Mouse (Mus musculus): ENCODE data around the gene Epha7. TPM values are rescaled to one million over a fixed set of nuclear protein-coding genes. Genes with fewer than 3 reads are reported as not detected.

Gene Epha7
- total and polyA plus RNA-seq, 2 experiments = 0.38 to 2.3 TPM

DNA sequence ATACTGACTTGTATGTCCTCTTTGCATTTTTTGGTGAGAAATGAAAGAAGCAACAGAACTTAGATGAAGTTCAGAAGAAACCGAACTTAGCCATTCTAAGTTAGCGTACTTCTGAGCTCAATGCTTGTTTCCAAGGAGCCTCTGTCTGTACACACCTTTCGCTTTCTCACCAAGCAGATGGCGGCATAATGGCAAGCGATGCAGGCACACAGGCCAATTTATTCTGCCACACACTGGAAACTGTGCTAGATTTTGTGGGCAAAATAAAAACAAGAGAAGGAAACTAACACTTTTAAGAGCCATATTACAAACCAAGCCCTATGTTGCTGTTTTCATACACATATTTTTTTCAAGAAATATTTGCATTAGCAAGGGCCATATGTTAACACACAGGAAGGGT, 88.6 kb downstream of the Epha7 start:
- H3K27me3 ChIP-seq (ENCODE audit: control insufficient read depth, insufficient read depth, low read length) = no peaks in the 10 kb centered on the region
- DNase-seq (ENCODE audit: extremely low read depth, low read depth, low spot score) = no peak
- H3K4me3 ChIP-seq (ENCODE audit: insufficient read depth, low read depth, low read length) = no peak overlapping the region
- no peak overlapping the region for H3K9ac ChIP-seq (ENCODE audit: low read depth, low read length)
- H3K79me2 ChIP-seq (ENCODE audit: control insufficient read depth, insufficient read depth, low read length) = no peaks in the 10 kb centered on the region
- H3K27ac ChIP-seq (replicated peaks; ENCODE audit: insufficient read depth, low read depth, low read length) = no peak overlapping the region
- H3K4me1 ChIP-seq (ENCODE audit: control insufficient read depth, insufficient read depth, low read length) = no peaks in the 10 kb centered on the region
- no peaks in the 10 kb centered on the region for H3K36me3 ChIP-seq (ENCODE audit: control insufficient read depth, insufficient read depth, low read length)
- 94% methylated on average over 5 of the region's 5 CpGs for WGBS
- TF ChIP-seq CTCF (IDR thresholded peaks at IDR 0.05; ENCODE audit: low read depth, low read length) (no peak), POLR2A (IDR thresholded peaks at IDR 0.05; ENCODE audit: extremely low read depth, insufficient read depth, low read length) (no peak)

DNA sequence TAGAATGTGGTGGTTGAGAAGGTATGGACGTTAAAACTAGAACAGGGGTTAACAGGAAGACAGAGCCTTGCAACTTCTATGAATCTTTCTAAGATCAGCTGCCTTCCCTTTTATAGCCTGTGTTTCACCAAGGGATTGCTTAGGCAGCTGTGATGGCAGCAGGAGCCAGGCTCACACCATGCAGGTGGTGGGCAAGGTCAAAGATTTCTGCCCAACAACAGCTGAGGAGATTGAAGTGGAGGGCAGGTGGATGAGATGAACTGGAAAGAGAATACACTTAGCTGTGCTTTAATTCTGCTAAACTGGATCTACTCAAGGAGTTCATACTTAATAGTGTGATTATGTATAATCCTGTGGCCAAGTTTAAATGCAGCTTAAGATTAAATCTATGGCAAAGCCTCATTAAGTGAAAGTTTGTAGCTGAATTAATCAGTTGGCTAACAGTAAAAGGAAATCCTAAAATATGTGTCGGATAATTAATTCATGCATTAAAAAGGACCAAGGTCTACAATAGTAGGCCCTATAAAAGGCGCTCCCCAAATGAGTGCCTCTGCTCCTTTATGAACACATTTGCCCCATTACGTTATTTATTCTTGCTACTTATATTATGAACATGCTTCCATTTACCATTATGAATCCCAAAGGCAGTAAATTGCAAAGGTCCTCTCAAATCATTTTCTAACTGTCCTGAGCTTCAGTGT, 89.2 kb downstream of the Epha7 start:
- Histone ChIP-seq H3K27ac (replicated peaks; ENCODE audit: insufficient read depth, low read depth, low read length) (no peak overlapping the region), H3K4me1 (ENCODE audit: control insufficient read depth, insufficient read depth, low read length) (no peaks in the 10 kb centered on the region), H3K79me2 (ENCODE audit: control insufficient read depth, insufficient read depth, low read length) (no peaks in the 10 kb centered on the region), H3K4me3 (ENCODE audit: insufficient read depth, low read depth, low read length) (no peak overlapping the region), H3K27me3 (ENCODE audit: control insufficient read depth, insufficient read depth, low read length) (no peaks in the 10 kb centered on the region), H3K9ac (ENCODE audit: low read depth, low read length) (no peak overlapping the region), H3K36me3 (ENCODE audit: control insufficient read depth, insufficient read depth, low read length) (no peaks in the 10 kb centered on the region)
- DNase-seq (ENCODE audit: extremely low read depth, low read depth, low spot score) = no peak
- WGBS = 82% methylated on average over 4 of the region's 4 CpGs
- TF ChIP-seq POLR2A (IDR thresholded peaks at IDR 0.05; ENCODE audit: extremely low read depth, insufficient read depth, low read length) (no peak), CTCF (IDR thresholded peaks at IDR 0.05; ENCODE audit: low read depth, low read length) (no peak)

DNA sequence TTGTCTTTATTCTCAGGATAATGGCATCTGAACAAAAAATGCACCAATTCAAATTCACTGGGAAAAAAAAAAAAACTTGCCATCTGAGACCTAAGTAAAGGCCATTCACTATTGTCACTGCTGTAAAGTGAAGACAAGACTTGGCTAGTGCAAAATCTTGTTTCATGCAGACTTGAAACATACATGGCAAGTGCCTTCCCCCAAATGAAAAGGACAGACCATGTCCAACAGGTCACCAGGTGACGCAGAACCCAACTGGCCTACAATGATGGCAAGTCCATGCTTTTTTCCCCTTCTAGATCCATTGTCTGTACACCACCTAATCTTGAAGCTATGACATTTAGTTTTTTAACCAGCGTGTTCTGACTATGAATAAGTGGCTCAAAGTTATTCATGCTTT, 94.1 kb downstream of the Epha7 start:
- Histone ChIP-seq H3K36me3 (ENCODE audit: control insufficient read depth, insufficient read depth, low read length) (no peaks in the 10 kb centered on the region), H3K4me3 (ENCODE audit: insufficient read depth, low read depth, low read length) (no peak overlapping the region), H3K27ac (replicated peaks; ENCODE audit: insufficient read depth, low read depth, low read length) (no peak overlapping the region), H3K4me1 (ENCODE audit: control insufficient read depth, insufficient read depth, low read length) (no peaks in the 10 kb centered on the region), H3K9ac (ENCODE audit: low read depth, low read length) (no peak overlapping the region), H3K27me3 (ENCODE audit: control insufficient read depth, insufficient read depth, low read length) (no peaks in the 10 kb centered on the region), H3K79me2 (ENCODE audit: control insufficient read depth, insufficient read depth, low read length) (no peaks in the 10 kb centered on the region)
- DNase-seq (ENCODE audit: extremely low read depth, low read depth, low spot score) = no peak
- WGBS = 88% methylated on average over 2 of the region's 2 CpGs
- TF ChIP-seq CTCF (IDR thresholded peaks at IDR 0.05; ENCODE audit: low read depth, low read length) (no peak), POLR2A (IDR thresholded peaks at IDR 0.05; ENCODE audit: extremely low read depth, insufficient read depth, low read length) (no peak)

DNA sequence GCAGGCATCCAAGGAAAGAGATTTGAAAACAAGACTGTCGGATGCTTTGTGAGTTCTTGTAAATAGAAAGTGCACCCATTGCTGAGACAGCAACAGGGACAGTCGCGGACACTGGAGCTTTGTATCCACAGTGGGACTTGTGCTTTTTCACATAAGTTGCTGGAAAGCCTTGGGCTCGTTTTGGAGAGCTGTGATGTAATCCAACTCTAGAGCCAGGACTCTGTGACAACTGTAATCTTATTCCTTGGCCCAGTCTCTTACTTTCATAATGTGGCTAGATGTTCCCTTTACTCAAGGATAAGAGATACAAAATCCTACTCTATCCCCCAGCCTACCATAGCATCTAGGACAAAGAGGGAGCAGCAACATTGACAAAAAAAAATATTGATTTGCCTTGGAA, 97.2 kb downstream of the Epha7 start:
- Histone ChIP-seq H3K4me1 (ENCODE audit: control insufficient read depth, insufficient read depth, low read length) (no peaks in the 10 kb centered on the region), H3K27ac (replicated peaks; ENCODE audit: insufficient read depth, low read depth, low read length) (no peak overlapping the region), H3K27me3 (ENCODE audit: control insufficient read depth, insufficient read depth, low read length) (no peaks in the 10 kb centered on the region), H3K79me2 (ENCODE audit: control insufficient read depth, insufficient read depth, low read length) (no peaks in the 10 kb centered on the region), H3K4me3 (ENCODE audit: insufficient read depth, low read depth, low read length) (no peak overlapping the region), H3K36me3 (ENCODE audit: control insufficient read depth, insufficient read depth, low read length) (no peaks in the 10 kb centered on the region), H3K9ac (ENCODE audit: low read depth, low read length) (no peak overlapping the region)
- 77% methylated on average over 4 of the region's 4 CpGs for WGBS
- no peak for DNase-seq (ENCODE audit: extremely low read depth, low read depth, low spot score)
- no peak for TF ChIP-seq CTCF (IDR thresholded peaks at IDR 0.05; ENCODE audit: low read depth, low read length)
- no peak for TF ChIP-seq POLR2A (IDR thresholded peaks at IDR 0.05; ENCODE audit: extremely low read depth, insufficient read depth, low read length)

DNA sequence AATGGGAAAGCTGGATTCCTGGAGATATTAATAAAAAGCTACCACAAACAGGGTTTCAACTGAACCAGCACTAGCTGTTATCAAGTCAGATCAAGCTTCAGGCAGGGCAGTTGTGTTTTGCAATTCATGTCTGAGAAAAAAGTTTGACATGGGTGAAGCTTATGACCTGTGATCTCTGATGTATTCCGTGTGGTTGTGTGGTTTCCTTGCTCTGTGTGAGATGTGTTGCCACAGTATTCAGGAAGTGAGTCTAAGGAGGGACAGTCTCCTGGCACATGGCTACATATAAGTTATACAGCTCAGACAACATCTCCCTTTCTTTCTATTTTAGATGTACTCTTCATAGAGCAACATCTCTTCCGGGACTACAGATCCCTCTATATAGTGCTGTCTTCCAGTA, 99.1 kb downstream of the Epha7 start:
- H3K79me2 ChIP-seq (ENCODE audit: control insufficient read depth, insufficient read depth, low read length) = no peaks in the 10 kb centered on the region
- no peak overlapping the region for H3K4me3 ChIP-seq (ENCODE audit: insufficient read depth, low read depth, low read length)
- H3K9ac ChIP-seq (ENCODE audit: low read depth, low read length) = no peak overlapping the region
- no peaks in the 10 kb centered on the region for H3K36me3 ChIP-seq (ENCODE audit: control insufficient read depth, insufficient read depth, low read length)
- no peaks in the 10 kb centered on the region for H3K4me1 ChIP-seq (ENCODE audit: control insufficient read depth, insufficient read depth, low read length)
- WGBS = 68% methylated on average over 2 of the region's 2 CpGs
- H3K27me3 ChIP-seq (ENCODE audit: control insufficient read depth, insufficient read depth, low read length) = no peaks in the 10 kb centered on the region
- DNase-seq (ENCODE audit: extremely low read depth, low read depth, low spot score) = no peak
- TF ChIP-seq POLR2A (IDR thresholded peaks at IDR 0.05; ENCODE audit: extremely low read depth, insufficient read depth, low read length) = no peak
- TF ChIP-seq CTCF (IDR thresholded peaks at IDR 0.05; ENCODE audit: low read depth, low read length) = no peak
- no peak overlapping the region for H3K27ac ChIP-seq (replicated peaks; ENCODE audit: insufficient read depth, low read depth, low read length)

DNA sequence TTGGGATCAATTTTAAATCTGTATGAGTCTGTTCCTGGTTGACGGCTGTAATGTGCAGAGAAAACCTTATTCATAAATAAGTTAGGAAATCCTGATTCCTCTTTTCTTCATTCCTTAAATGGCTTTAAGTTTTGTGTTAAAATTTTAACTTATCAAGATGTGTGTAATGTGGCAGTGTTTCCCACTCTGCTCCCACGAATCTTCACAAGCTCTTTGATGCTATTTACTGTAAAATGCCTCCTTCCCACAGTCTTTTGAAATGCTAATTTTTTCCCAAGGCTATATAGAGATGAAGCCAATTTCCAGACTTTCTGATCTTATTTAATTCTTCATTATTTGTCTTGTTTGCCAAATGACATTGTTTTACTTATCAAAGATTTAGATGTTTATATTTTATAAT, 100.7 kb downstream of the Epha7 start:
- H3K36me3 ChIP-seq (ENCODE audit: control insufficient read depth, insufficient read depth, low read length) = no peaks in the 10 kb centered on the region
- H3K4me1 ChIP-seq (ENCODE audit: control insufficient read depth, insufficient read depth, low read length) = no peaks in the 10 kb centered on the region
- no peak overlapping the region for H3K4me3 ChIP-seq (ENCODE audit: insufficient read depth, low read depth, low read length)
- no peak for DNase-seq (ENCODE audit: extremely low read depth, low read depth, low spot score)
- no peak overlapping the region for H3K27ac ChIP-seq (replicated peaks; ENCODE audit: insufficient read depth, low read depth, low read length)
- 67% methylated on average over 2 of the region's 2 CpGs for WGBS
- TF ChIP-seq POLR2A (IDR thresholded peaks at IDR 0.05; ENCODE audit: extremely low read depth, insufficient read depth, low read length) (no peak), CTCF (IDR thresholded peaks at IDR 0.05; ENCODE audit: low read depth, low read length) (no peak)
- H3K9ac ChIP-seq (ENCODE audit: low read depth, low read length) = no peak overlapping the region
- no peaks in the 10 kb centered on the region for H3K79me2 ChIP-seq (ENCODE audit: control insufficient read depth, insufficient read depth, low read length)
- H3K27me3 ChIP-seq (ENCODE audit: control insufficient read depth, insufficient read depth, low read length) = no peaks in the 10 kb centered on the region
